Mouse (Mus musculus): ENCODE measurements around the gene Lamtor2.
A peak's percentile ranks its signal among the peaks of the same experiment; 100 is the strongest.
"Not testable (repeated sequence)": the region's sequence is repeated elsewhere in the genome, so short reads cannot be mapped to it uniquely, and the experiment has no call there.

Lamtor2 gene

GRCm38 (mm10) chr3:88552676-88553524, at the start of gene Lamtor2:
Gene Lamtor2 (minus strand): TSS chr3:88553074.
- DNase-seq (ENCODE audit: low spot score in 2 of 2): peak; percentile 84 to 88

- DNase-seq (ENCODE audit: low spot score in 2 of 2): no peak
Measured at GRCm38 (mm10) chr3:88602466-88602865, 49.6 kb upstream of the Lamtor2 start.

GRCm38 (mm10) chr3:88596547-88596946, 43.7 kb upstream of the Lamtor2 start:
- DNase-seq (ENCODE audit: low spot score in 2 of 2): not testable (repeated sequence)

GRCm38 (mm10) chr3:88593893-88594580, 41.2 kb upstream of the Lamtor2 start:
- no peak for DNase-seq (ENCODE audit: low spot score in 2 of 2)

- peak; percentile 35 to 58 for DNase-seq (ENCODE audit: low spot score in 2 of 2)
Measured at GRCm38 (mm10) chr3:88592942-88593576, 40.2 kb upstream of the Lamtor2 start.

- peak; percentile 54 to 61 for DNase-seq (ENCODE audit: low spot score in 2 of 2)
Measured at GRCm38 (mm10) chr3:88591950-88592731, 39.3 kb upstream of the Lamtor2 start.

- no peak for DNase-seq (ENCODE audit: low spot score in 2 of 2)
Measured at GRCm38 (mm10) chr3:88591044-88591443, 38.2 kb upstream of the Lamtor2 start.

- DNase-seq (ENCODE audit: low spot score in 2 of 2): no peak
Measured at GRCm38 (mm10) chr3:88590246-88590645, 37.4 kb upstream of the Lamtor2 start.

- DNase-seq (ENCODE audit: low spot score in 2 of 2): no peak
Measured at GRCm38 (mm10) chr3:88586640-88587039, 33.8 kb upstream of the Lamtor2 start.

GRCm38 (mm10) chr3:88585769-88586168, 32.9 kb upstream of the Lamtor2 start:
- no peak for DNase-seq (ENCODE audit: low spot score in 2 of 2)

- peak; percentile 73 to 74 for DNase-seq (ENCODE audit: low spot score in 2 of 2)
Measured at GRCm38 (mm10) chr3:88579454-88580117, 26.7 kb upstream of the Lamtor2 start.

- DNase-seq (ENCODE audit: low spot score in 2 of 2): no peak
Measured at GRCm38 (mm10) chr3:88578498-88579424, 25.9 kb upstream of the Lamtor2 start.

- DNase-seq (ENCODE audit: low spot score in 2 of 2): not testable (repeated sequence)
Measured at GRCm38 (mm10) chr3:88577846-88578245, 25.0 kb upstream of the Lamtor2 start.

GRCm38 (mm10) chr3:88575540-88575939, 22.7 kb upstream of the Lamtor2 start, which contains the start of gene Ssr2:
Gene Ssr2 (plus strand): TSS chr3:88575876.
- DNase-seq (ENCODE audit: low spot score in 2 of 2): no peak

- DNase-seq (ENCODE audit: low spot score in 2 of 2): no peak
Measured at GRCm38 (mm10) chr3:88573810-88574209, 20.9 kb upstream of the Lamtor2 start.

- DNase-seq (ENCODE audit: low spot score in 2 of 2): no peak
Measured at GRCm38 (mm10) chr3:88572835-88573234, 20.0 kb upstream of the Lamtor2 start.

GRCm38 (mm10) chr3:88571856-88572255, 19.0 kb upstream of the Lamtor2 start:
- DNase-seq (ENCODE audit: low spot score in 2 of 2): no peak

- DNase-seq (ENCODE audit: low spot score in 2 of 2): no peak
Measured at GRCm38 (mm10) chr3:88570341-88570740, 17.5 kb upstream of the Lamtor2 start.

- no peak for DNase-seq (ENCODE audit: low spot score in 2 of 2)
Measured at GRCm38 (mm10) chr3:88569694-88570093, 16.8 kb upstream of the Lamtor2 start.

- no peak for DNase-seq (ENCODE audit: low spot score in 2 of 2)
Measured at GRCm38 (mm10) chr3:88569093-88569492, 16.2 kb upstream of the Lamtor2 start.

Measured in natural killer cell, adult 2 months (primary cell).